Mouse (Mus musculus): ENCODE data around the gene Tmem161b. TPM values are rescaled to one million over a fixed set of nuclear protein-coding genes. Genes with fewer than 3 reads are reported as not detected.

Gene Tmem161b
- 20.2 TPM for polyA plus RNA-seq (2014; fragmentation: Illumina TruSeq; extraction: RNeasy Lipid Tissue Mini Kit (QIAGEN cat#74804); ENCODE audit: low read depth, low replicate concordance)

DNA sequence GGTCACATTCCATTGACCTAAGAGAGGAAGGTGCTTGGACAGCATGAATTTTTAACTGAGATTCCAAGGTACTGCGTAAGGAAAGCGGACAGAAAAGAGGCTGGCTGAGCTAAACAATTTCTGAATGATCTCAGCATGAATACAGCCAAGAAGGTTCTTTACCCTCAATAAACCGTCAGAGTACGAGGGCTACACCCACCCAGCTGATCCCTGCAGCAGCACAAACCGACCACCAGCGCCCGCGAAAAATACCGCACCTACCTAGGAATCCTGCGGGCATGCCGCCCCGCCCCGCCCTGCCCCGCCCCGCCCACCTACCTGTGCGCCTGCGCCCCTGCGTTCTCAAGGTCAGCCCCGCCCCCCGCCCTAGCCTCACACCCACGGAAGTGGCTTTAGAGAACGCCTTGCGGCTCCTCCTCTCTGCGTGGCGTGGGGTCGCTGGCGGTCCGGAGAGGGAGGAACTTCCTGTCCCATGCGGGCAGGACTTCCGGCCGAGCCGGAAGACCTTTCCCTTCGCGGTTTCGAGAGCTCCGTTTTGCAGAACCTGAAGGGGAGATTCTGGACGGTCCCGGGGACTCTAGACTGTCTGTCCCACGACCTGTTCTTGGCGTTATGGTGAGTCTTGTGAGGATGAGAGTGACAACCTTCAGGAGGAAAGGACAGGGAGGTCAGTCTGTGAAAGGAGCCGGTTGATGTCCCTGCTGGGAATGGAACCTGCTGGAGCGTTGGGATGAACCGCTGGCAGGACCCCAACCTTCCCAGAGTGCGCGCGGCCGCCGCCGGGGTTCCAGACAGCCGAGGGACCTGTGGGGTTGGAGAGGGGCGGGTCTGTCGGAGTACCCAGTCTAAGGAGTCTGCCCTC is at the start of gene Tmem161b:
Tmem161b (plus strand) TSS at position 477 of the 862 bp plus-strand sequence.

Measured in liver, adult 10 weeks (tissue).